Mouse (Mus musculus): ENCODE data around the gene Bend6. TPM values are rescaled to one million over a fixed set of nuclear protein-coding genes. Genes with fewer than 3 reads are reported as not detected.

The Bend6 gene
- 1 to 10 TPM; 1.5 TPM for total RNA-seq (2021)
- long read RNA-seq, experiment 1, partial matches to known transcripts = 1 of 1 reads
- long read RNA-seq, experiment 1, other reads (novel, unspliced or antisense) = 0 of 1 reads
- long read RNA-seq, experiment 2, partial matches to known transcripts = 0 of 1 reads
- long read RNA-seq, experiment 2, other reads (novel, unspliced or antisense) = 0 of 1 reads

- peak; percentile 72 for DNase-seq
Measured at GRCm38 (mm10) chr1:33907421-33908190, at the start of gene Bend6. Gene Bend6 (minus strand): TSS chr1:33907816.

GRCm38 (mm10) chr1:33955626-33956025 is 48.0 kb upstream of the Bend6 start:
- no peak for DNase-seq

- DNase-seq = no peak
Measured at GRCm38 (mm10) chr1:33948511-33948910, 40.9 kb upstream of the Bend6 start.

GRCm38 (mm10) chr1:33947838-33948237 is 40.2 kb upstream of the Bend6 start:
- DNase-seq = no peak

- peak; percentile 6 for DNase-seq
Measured at GRCm38 (mm10) chr1:33946601-33947395, 39.2 kb upstream of the Bend6 start.

- no peak for DNase-seq
Measured at GRCm38 (mm10) chr1:33945756-33946155, 38.1 kb upstream of the Bend6 start.

GRCm38 (mm10) chr1:33944977-33945750 is 37.5 kb upstream of the Bend6 start:
- DNase-seq = peak; percentile 67

GRCm38 (mm10) chr1:33943943-33944342 is 36.3 kb upstream of the Bend6 start:
- DNase-seq = no peak

- no peak for DNase-seq
Measured at GRCm38 (mm10) chr1:33942638-33943037, 35.0 kb upstream of the Bend6 start.

- DNase-seq = no peak
Measured at GRCm38 (mm10) chr1:33940364-33940928, 32.8 kb upstream of the Bend6 start.

GRCm38 (mm10) chr1:33939828-33940227 is 32.2 kb upstream of the Bend6 start:
- DNase-seq = no peak

- DNase-seq = no peak
Measured at GRCm38 (mm10) chr1:33935946-33936345, 28.3 kb upstream of the Bend6 start.

- DNase-seq = no peak
Measured at GRCm38 (mm10) chr1:33932845-33933499, 25.4 kb upstream of the Bend6 start.

- no peak for DNase-seq
Measured at GRCm38 (mm10) chr1:33932196-33932595, 24.6 kb upstream of the Bend6 start.

GRCm38 (mm10) chr1:33931791-33932190 is 24.2 kb upstream of the Bend6 start:
- no peak for DNase-seq

- no peak for DNase-seq
Measured at GRCm38 (mm10) chr1:33927466-33927865, 19.9 kb upstream of the Bend6 start.

GRCm38 (mm10) chr1:33925283-33925682 is 17.7 kb upstream of the Bend6 start:
- no peak for DNase-seq

- DNase-seq = no peak
Measured at GRCm38 (mm10) chr1:33922975-33923374, 15.4 kb upstream of the Bend6 start.

GRCm38 (mm10) chr1:33916554-33916953 is 8.9 kb upstream of the Bend6 start:
- DNase-seq = no peak

- no peak for DNase-seq
Measured at GRCm38 (mm10) chr1:33911589-33911988, 4.0 kb upstream of the Bend6 start.

- DNase-seq = no peak
Measured at GRCm38 (mm10) chr1:33908191-33908962, 761 bp upstream of the Bend6 start, which contains the start of gene Dst. Gene Dst (plus strand): TSS chr1:33908225.
